Mouse (Mus musculus): ENCODE measurements around the gene Map2k4.

Gene Map2k4

GRCm38 (mm10) chr11:65713830-65714229, 74.3 kb downstream of the Map2k4 start:
- DNase-seq (ENCODE audit: extremely low read depth, low read depth, low spot score) = no peak

DNA sequence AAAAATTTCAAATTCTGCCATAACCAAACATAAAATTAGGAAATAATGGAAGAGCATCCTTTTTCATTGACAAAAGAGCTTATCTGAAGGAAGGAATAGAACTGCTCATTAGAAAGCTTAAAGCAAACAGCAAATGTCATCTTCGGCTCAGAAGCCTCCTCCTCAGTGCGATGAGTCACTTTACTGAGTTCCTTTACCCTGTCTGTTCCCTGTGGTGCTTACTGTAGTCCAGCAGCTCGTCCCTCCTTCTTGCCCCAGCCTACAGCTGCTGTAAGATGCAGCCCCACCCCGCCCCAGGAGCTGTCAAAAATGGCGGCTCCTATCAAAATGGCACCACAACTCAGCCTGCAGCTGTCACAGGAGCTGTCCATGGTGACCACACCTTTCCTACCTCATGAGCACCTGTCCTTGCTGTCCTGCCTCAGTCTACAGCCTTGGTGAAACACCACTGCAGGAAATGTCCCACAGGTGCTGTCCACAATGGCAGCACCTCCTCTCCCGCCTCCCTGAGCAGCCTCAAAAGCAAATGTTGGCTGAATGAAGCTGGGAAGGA, 75.3 kb downstream of the Map2k4 start:
- no peak for DNase-seq (ENCODE audit: extremely low read depth, low read depth, low spot score)

DNA sequence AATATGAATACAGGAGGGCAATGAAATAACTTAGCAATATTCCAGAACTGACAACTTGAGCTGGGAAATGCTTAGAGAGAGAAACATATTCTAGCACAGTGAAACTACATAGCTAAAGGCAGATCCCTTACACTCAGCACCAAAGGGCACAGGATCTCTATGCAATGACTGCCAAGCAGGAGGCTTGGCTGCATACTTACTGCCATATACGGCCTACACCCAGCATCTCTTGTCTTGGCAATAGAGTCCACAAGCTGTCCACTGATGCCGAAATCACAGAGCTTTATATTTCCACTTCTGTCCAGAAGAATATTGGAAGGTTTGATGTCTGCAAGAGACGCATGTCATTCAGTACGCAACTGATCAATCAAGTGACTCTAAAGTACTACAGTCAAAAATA, 81.3 kb downstream of the Map2k4 start:
- DNase-seq (ENCODE audit: extremely low read depth, low read depth, low spot score) = no peak

- no peak for DNase-seq (ENCODE audit: extremely low read depth, low read depth, low spot score)
These were observed 81.9 kb downstream of the Map2k4 start for GRCm38 (mm10) chr11:65706176-65706575.

DNA sequence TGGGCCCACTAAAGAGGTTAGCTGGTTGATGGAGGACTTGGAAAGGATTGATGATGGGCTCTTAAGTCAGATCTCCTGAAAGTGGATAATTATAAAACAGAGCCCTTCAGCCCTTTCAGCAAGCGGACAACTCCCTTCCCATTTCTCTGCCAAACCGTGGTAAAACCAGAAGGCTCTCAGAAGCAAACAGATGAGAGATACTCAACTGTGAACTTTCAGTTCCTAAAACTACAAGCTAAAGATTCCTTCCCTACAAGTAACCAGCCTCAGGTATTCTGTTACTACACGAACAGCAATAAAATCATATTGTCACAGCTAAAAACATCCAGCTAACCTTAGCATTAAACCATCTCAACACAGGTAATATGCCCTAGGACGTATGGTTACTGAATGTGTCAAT, 83.2 kb downstream of the Map2k4 start:
- no peak for DNase-seq (ENCODE audit: extremely low read depth, low read depth, low spot score)

GRCm38 (mm10) chr11:65678824-65679402, 109.2 kb downstream of the Map2k4 start:
- no peak for DNase-seq (ENCODE audit: extremely low read depth, low read depth, low spot score)

GRCm38 (mm10) chr11:65667348-65667969, 120.6 kb downstream of the Map2k4 start:
- no peak for DNase-seq (ENCODE audit: extremely low read depth, low read depth, low spot score)

DNA sequence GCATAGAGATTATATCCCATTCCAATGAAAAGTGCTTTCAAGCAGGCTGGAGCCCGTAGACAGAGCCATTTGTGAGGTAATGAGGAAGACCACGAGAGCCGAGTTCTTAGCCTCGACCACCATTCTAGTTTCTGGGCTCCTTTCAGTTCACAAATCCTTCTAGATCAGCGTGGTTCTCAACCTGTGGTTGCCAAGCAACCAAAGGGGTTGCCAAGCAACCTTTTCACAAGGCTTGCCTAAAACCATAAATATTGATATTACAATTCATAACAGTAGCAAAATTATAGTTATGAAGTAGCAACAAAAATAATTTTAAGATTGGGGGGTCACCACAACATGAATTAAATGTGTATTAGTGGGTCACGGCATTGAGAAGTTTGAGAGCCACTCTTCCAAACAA, 123.2 kb downstream of the Map2k4 start:
- DNase-seq (ENCODE audit: extremely low read depth, low read depth, low spot score) = no peak

DNA sequence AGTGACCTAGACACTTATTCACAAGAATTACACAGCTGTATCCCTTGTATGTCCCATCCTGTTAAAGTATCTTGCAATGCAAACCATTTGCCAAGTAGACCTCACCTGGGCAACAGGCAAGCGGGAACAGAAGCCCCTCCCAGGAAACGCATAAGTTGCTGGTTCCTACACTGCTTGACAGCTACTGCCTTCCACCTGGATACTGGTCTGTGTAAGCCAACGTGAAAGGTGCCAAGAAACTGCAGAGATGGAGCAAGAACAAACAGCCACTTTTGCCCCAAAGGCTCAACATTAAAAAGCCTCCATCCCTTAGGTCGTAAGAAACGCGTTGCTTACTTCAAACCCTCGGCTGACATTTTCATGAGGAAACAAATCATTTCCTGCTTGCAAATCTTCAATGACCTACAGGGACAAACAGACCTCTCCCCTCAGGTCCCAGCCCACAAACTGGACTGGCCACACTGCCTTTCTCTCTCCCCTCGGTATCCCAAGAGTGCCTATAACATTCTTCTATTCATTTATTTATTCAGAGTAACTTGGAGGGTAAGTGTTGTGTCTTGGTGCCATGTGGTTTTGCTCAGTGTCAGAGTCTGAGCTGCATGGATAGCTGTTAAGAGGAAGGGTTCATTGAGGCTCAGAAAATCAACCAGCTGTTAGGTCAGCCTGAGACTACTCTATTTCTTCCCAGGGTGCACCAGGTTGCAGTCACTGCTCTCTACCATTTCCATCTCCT, 126.1 kb downstream of the Map2k4 start:
- DNase-seq (ENCODE audit: extremely low read depth, low read depth, low spot score) = no peak

DNA sequence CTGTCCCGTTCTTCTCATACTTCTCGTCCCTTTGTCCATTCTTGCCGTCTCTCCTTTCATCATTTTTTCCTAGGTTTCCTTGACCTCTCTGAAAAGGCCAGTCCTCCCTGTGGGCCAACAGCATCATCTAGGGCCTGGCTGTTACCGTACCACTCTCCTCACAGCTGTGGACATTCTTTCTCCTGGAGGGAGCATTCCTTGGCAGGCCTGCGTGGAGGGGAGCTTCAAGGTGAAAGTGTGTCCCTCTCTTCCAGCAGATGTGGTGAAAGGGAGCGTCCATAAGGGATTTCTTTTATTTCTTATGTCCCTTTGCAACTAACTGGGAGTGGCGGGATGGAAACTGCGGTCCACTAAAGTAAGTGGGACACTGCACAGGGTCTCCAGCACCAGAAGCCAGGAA, 134.2 kb downstream of the Map2k4 start:
- DNase-seq (ENCODE audit: extremely low read depth, low read depth, low spot score) = no peak

- DNase-seq (ENCODE audit: extremely low read depth, low read depth, low spot score) = no peak
These were observed 136.7 kb downstream of the Map2k4 start for GRCm38 (mm10) chr11:65651426-65651825.

DNA sequence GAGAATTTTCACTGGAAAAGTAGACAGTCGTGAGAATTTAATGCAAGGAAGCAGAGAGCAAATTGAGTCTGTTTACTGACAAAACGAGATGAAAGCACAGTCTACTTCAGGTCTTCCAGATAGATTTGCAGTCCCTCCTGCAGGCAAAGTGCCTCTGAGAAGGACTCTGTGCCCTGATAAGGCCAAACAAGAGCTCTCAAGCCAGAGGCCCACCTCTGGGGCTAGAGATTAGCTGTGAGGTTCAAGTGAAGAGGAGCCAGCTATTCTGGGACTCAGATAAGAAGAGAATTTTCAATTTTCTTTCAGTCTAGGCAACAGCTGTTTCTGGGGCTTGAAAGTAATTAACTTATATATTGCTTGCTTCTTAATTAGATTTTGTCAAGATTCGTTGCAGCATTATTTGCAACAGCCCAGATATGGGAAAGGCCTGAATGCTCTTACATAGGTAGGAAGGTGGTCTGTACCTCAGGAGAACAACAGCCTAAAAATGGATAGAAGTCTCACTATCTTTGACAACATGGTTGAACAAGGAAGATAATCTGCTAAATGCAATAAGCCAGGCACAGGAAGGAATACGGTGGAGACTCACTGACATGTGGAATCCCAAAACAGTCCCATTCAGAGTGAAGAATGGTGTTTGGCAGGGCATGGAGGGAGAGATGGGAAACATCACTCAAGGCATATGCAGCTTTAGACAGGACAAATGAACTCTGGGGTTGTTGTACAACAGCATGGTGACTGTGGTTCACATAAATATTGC, 138.0 kb downstream of the Map2k4 start:
- DNase-seq (ENCODE audit: extremely low read depth, low read depth, low spot score) = no peak

GRCm38 (mm10) chr11:65649469-65649868, 138.6 kb downstream of the Map2k4 start:
- no peak for DNase-seq (ENCODE audit: extremely low read depth, low read depth, low spot score)

GRCm38 (mm10) chr11:65646314-65646713, 141.8 kb downstream of the Map2k4 start:
- DNase-seq (ENCODE audit: extremely low read depth, low read depth, low spot score) = no peak

DNA sequence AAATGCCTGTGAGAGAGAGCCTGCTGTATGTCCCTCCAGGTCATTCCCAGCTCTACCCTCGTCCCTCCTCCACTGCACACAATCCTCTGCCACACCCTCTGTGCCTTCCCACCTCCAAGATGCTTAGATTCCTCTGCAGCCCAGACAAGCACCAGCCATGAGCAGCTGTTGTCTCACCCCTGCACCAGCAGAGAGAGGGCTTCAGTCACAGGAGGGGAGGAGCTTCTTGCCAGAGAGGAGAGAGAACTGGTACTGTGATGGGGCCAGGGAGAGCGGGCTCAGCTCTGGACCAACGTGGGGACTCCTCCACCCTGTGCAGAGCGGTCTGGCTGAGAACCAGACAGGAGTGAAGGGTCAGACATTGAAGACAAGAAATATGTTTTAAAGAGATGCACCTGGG, 143.6 kb downstream of the Map2k4 start:
- DNase-seq (ENCODE audit: extremely low read depth, low read depth, low spot score) = no peak

DNA sequence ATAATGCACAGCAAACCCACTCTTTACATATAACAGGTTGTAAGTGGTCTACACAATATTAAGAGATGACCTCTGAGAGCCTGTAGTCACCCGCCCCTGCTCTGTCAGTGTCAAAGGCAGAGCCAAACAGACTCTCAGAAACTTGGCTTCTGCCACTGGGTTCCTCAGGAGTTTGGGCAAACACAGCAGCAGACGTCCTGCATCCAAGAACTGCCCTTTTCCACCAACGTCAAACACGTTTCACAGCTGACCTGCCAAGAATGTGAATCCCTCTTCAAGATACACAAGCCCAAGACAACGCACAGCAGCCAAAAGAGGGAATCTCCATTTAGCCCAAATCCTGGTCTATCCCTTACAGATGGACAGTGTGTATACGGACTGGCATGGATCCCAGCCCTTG, 147.8 kb downstream of the Map2k4 start:
- DNase-seq (ENCODE audit: extremely low read depth, low read depth, low spot score) = no peak

Measured in fat pad, adult 2 months (tissue).